Mouse (Mus musculus): ENCODE data around the gene Art1. TPM values are rescaled to one million over a fixed set of nuclear protein-coding genes. Genes with fewer than 3 reads are reported as not detected.

Art1 gene
- polyA plus RNA-seq, 1 experiment from 2014 or later = 0.14 TPM

GRCm38 (mm10) chr7:102103555-102103954, 2.0 kb downstream of the Art1 start:
- Histone ChIP-seq H3K9me3 (ENCODE audit: low read length) (no peaks in the 10 kb centered on the region), H3K27me3 (replicated peaks; ENCODE audit: insufficient read depth, low read length) (no peaks in the 10 kb centered on the region), H3K9ac (replicated peaks; ENCODE audit: low read depth) (no peak overlapping the region), H3K4me1 (ENCODE audit: insufficient read depth, low read depth, low read length) (peaks cover 14% of the 10 kb centered on the region), H3K27ac (ENCODE audit: low read length) (no peak overlapping the region), H3K4me3 (ENCODE audit: low read depth, low read length) (no peak overlapping the region), H3K36me3 (ENCODE audit: insufficient read depth, low read length) (no peaks in the 10 kb centered on the region), H3K4me2 (replicated peaks; ENCODE audit: low read depth, low read length) (no peak overlapping the region)
- ATAC-seq = no peak
- no peak for DNase-seq (ENCODE audit: low spot score)
- TF ChIP-seq EP300 (IDR thresholded peaks at IDR 0.05) (no peak), CTCF (IDR thresholded peaks at IDR 0.05) (no peak)
- WGBS = 51% methylated on average over 2 of the region's 2 CpGs

GRCm38 (mm10) chr7:102104126-102104525, 2.6 kb downstream of the Art1 start:
- Histone ChIP-seq H3K36me3 (ENCODE audit: insufficient read depth, low read length) (no peaks in the 10 kb centered on the region), H3K27ac (ENCODE audit: low read length) (no peak overlapping the region), H3K4me1 (ENCODE audit: insufficient read depth, low read depth, low read length) (peaks cover 14% of the 10 kb centered on the region), H3K4me2 (replicated peaks; ENCODE audit: low read depth, low read length) (no peak overlapping the region), H3K9ac (replicated peaks; ENCODE audit: low read depth) (no peak overlapping the region), H3K9me3 (ENCODE audit: low read length) (no peaks in the 10 kb centered on the region), H3K27me3 (replicated peaks; ENCODE audit: insufficient read depth, low read length) (no peaks in the 10 kb centered on the region), H3K4me3 (ENCODE audit: low read depth, low read length) (no peak overlapping the region)
- ATAC-seq = peak; percentile 41; the same call in 1 of the 2 replicates
- peak; percentile 23 for DNase-seq (ENCODE audit: low spot score)
- 44% methylated on average over 5 of the region's 5 CpGs for WGBS
- TF ChIP-seq EP300 (IDR thresholded peaks at IDR 0.05) = peak; percentile 12; the same call in 1 of the 2 replicates
- no peak for TF ChIP-seq CTCF (IDR thresholded peaks at IDR 0.05)

- Histone ChIP-seq H3K9ac (replicated peaks; ENCODE audit: low read depth) (no peak overlapping the region), H3K4me3 (ENCODE audit: low read depth, low read length) (0 out of 2 replicates have a peak overlapping the region, but pooled peaks have one; percentile 16), H3K27ac (ENCODE audit: low read length) (no peak overlapping the region), H3K4me2 (replicated peaks; ENCODE audit: low read depth, low read length) (peak overlapping the region; percentile 53), H3K9me3 (ENCODE audit: low read length) (no peaks in the 10 kb centered on the region), H3K27me3 (replicated peaks; ENCODE audit: insufficient read depth, low read length) (no peaks in the 10 kb centered on the region), H3K36me3 (ENCODE audit: insufficient read depth, low read length) (no peaks in the 10 kb centered on the region), H3K4me1 (ENCODE audit: insufficient read depth, low read depth, low read length) (peaks cover 4% of the 10 kb centered on the region; the same call in 1 of the 2 replicates)
- TF ChIP-seq CTCF (IDR thresholded peaks at IDR 0.05) = no peak; the same call in 1 of the 2 replicates
- TF ChIP-seq EP300 (IDR thresholded peaks at IDR 0.05) = no peak
- DNase-seq (ENCODE audit: low spot score) (no peak), ATAC-seq (0 out of 2 replicates have a peak, but pooled peaks have one; percentile 20)
- WGBS = 6% methylated on average over 23 of the region's 23 CpGs
Observed at GRCm38 (mm10) chr7:102106700-102107141, 5.2 kb downstream of the Art1 start.

GRCm38 (mm10) chr7:102108206-102108605, 6.7 kb downstream of the Art1 start:
- Histone ChIP-seq H3K27ac (ENCODE audit: low read length) (no peak overlapping the region), H3K27me3 (replicated peaks; ENCODE audit: insufficient read depth, low read length) (no peaks in the 10 kb centered on the region), H3K9me3 (ENCODE audit: low read length) (no peaks in the 10 kb centered on the region), H3K4me1 (ENCODE audit: insufficient read depth, low read depth, low read length) (peaks cover 4% of the 10 kb centered on the region; the same call in 1 of the 2 replicates), H3K4me2 (replicated peaks; ENCODE audit: low read depth, low read length) (no peak overlapping the region), H3K4me3 (ENCODE audit: low read depth, low read length) (no peak overlapping the region), H3K36me3 (ENCODE audit: insufficient read depth, low read length) (no peaks in the 10 kb centered on the region), H3K9ac (replicated peaks; ENCODE audit: low read depth) (no peak overlapping the region)
- 85% methylated on average over 1 of the region's 1 CpGs for WGBS
- DNase-seq (ENCODE audit: low spot score) (no peak), ATAC-seq (no peak)
- TF ChIP-seq EP300 (IDR thresholded peaks at IDR 0.05) = no peak
- TF ChIP-seq CTCF (IDR thresholded peaks at IDR 0.05) = no peak

DNA sequence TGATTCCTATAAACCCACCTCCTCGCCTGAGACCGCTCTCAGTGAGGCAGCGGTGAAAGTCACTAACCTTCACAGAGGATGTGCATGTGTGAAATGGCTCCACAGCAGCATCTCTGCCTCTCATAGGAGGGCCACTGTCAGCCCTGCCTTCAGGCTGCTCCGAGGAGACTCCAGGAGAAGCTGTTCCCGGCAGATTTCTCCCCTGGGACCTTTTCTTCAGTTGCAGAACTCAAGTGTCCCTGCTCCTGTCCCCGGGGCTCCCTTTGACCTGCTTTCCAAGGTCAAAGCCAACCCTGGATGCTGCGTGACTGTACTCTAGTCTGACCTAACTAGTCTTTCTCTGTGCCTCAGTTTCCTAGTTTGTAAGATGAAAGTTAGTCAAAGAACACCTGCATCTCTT, 7.6 kb downstream of the Art1 start, which contains the start of gene Art5:
Gene Art5 (minus strand): TSS at position 319 of the 400 bp plus-strand sequence.
- no peak for ATAC-seq
- Histone ChIP-seq H3K4me3 (ENCODE audit: low read depth, low read length) (no peak within 1 kb of the TSS), H3K4me2 (replicated peaks; ENCODE audit: low read depth, low read length) (no peak within 1 kb of the TSS), H3K9ac (replicated peaks; ENCODE audit: low read depth) (no peak within 1 kb of the TSS), H3K27me3 (replicated peaks; ENCODE audit: insufficient read depth, low read length) (no peaks in the 10 kb centered on the region), H3K9me3 (ENCODE audit: low read length) (no peaks in the 10 kb centered on the region), H3K36me3 (ENCODE audit: insufficient read depth, low read length) (no peaks in the 10 kb centered on the region), H3K27ac (ENCODE audit: low read length) (no peak within 1 kb of the TSS), H3K4me1 (ENCODE audit: insufficient read depth, low read depth, low read length) (peaks cover 4% of the 10 kb centered on the region; the same call in 1 of the 2 replicates)
- no peak for TF ChIP-seq EP300 (IDR thresholded peaks at IDR 0.05)
- TF ChIP-seq CTCF (IDR thresholded peaks at IDR 0.05) = no peak
- 75% methylated on average over 7 of the region's 7 CpGs for WGBS
- DNase-seq (ENCODE audit: low spot score) = no peak

- Histone ChIP-seq H3K4me2 (replicated peaks; ENCODE audit: low read depth, low read length) (no peak overlapping the region), H3K4me1 (ENCODE audit: insufficient read depth, low read depth, low read length) (peaks cover 4% of the 10 kb centered on the region; the same call in 1 of the 2 replicates), H3K36me3 (ENCODE audit: insufficient read depth, low read length) (no peaks in the 10 kb centered on the region), H3K27me3 (replicated peaks; ENCODE audit: insufficient read depth, low read length) (no peaks in the 10 kb centered on the region), H3K27ac (ENCODE audit: low read length) (no peak overlapping the region), H3K9ac (replicated peaks; ENCODE audit: low read depth) (no peak overlapping the region), H3K9me3 (ENCODE audit: low read length) (no peaks in the 10 kb centered on the region), H3K4me3 (ENCODE audit: low read depth, low read length) (no peak overlapping the region)
- ATAC-seq (no peak), DNase-seq (ENCODE audit: low spot score) (no peak)
- 84% methylated on average over 4 of the region's 4 CpGs for WGBS
- TF ChIP-seq CTCF (IDR thresholded peaks at IDR 0.05) = no peak
Observed at GRCm38 (mm10) chr7:102109746-102110145, 8.2 kb downstream of the Art1 start.
